Mouse (Mus musculus) C2C12 (cell line): ENCODE measurements around the gene Ces2b. TPM values are rescaled to one million over a fixed set of nuclear protein-coding genes. Genes with fewer than 3 reads are reported as not detected.

Experiments used
- H3K27me3 ChIP-seq: one replicate; pipeline ENCODE4 v1.6.1; 2011; ENCODE audit not compliant: control insufficient read depth, insufficient read depth, insufficient read length
- H3K36me3 ChIP-seq: one replicate; pipeline ENCODE4 v1.6.1; 2011; ENCODE audit not compliant: control insufficient read depth, insufficient read depth
- H3K4me3 ChIP-seq: one replicate; pipeline ENCODE4 v1.5.1; 2011; ENCODE audit warnings: mild to moderate bottlenecking, control low read depth; ENCODE audit not compliant: poor library complexity, insufficient read depth, severe bottlenecking
- H3K79me2 ChIP-seq: one replicate; pipeline ENCODE4 v1.6.1; 2011; ENCODE audit not compliant: control insufficient read depth, insufficient read depth
- H3K79me3 ChIP-seq: one replicate; pipeline ENCODE4 v1.6.1; 2011; ENCODE audit warnings: low read depth, control low read depth
- H3ac ChIP-seq: one replicate; pipeline ENCODE3; 2011; ENCODE audit warnings: low read depth; ENCODE audit not compliant: control insufficient read depth, insufficient read length
- CEBPB ChIP-seq: IDR thresholded peaks from one replicate; pipeline ENCODE4 v1.6.1; 2011; ENCODE audit warnings: low read depth, mild to moderate bottlenecking, control low read depth, moderate library complexity
- CTCF ChIP-seq: IDR thresholded peaks from one replicate; pipeline ENCODE4 v1.5.1; 2011; ENCODE audit not compliant: control insufficient read depth, insufficient read depth, insufficient read length
- FOSL1 ChIP-seq: IDR thresholded peaks from one replicate; pipeline ENCODE4 v1.8.0; 2011; ENCODE audit warnings: mild to moderate bottlenecking, low read length; ENCODE audit not compliant: poor library complexity, insufficient read depth, severe bottlenecking
- MAX ChIP-seq: IDR thresholded peaks from one replicate; pipeline ENCODE4 v1.6.1; 2011; ENCODE audit warnings: mild to moderate bottlenecking, control low read depth
- MYOD1 ChIP-seq: IDR thresholded peaks from one replicate; pipeline ENCODE4 v1.6.1; 2011; ENCODE audit warnings: low read depth; ENCODE audit not compliant: control insufficient read depth, insufficient read length
- MYOG ChIP-seq: IDR thresholded peaks from one replicate; pipeline ENCODE4 v1.6.1; 2011; ENCODE audit not compliant: control insufficient read depth, insufficient read length; ENCODE audit errors: extremely low read depth
- USF1 ChIP-seq: IDR thresholded peaks from one replicate; pipeline ENCODE4 v1.6.1; 2011; ENCODE audit warnings: low read depth, mild to moderate bottlenecking, control low read depth, moderate library complexity
- long read RNA-seq, 2 experiments: library from polyadenylated mRNA; unstranded; transcript quantifications; one replicate each; pipeline ENCODE4 v2.0.0; 2019 to 2020
- polyA plus RNA-seq: library from polyadenylated mRNA; unstranded; fragments of >200 nt; fragmentation: generic; extraction: Trizol; gene quantifications from one replicate; pipeline ENCODE4 v1.2.1, GENCODE M21; 2012; ENCODE audit warnings: missing spikeins

Gene Ces2b
- not detected for polyA plus RNA-seq
- long read RNA-seq, experiment 1 = 0 reads
- long read RNA-seq, experiment 2 = 0 reads

DNA sequence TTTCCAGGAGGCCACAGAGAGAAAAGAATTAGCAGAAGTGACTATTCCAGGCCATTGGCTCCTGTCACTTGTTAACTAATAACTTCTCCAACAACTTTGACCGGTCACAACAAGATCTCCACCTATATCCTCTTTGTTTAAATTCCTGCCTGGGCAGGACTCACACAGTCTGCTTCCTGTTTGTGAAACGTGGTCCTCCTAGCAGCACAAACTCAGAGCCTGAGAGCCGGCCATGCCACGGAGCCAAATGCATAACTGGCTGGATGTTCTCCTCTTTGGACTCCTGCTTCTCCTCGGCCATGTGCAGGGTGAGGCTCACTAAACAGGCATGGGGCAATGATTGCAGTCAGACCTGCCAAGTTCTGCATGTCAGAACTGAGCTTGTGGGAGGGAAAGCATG lies at the start of gene Ces2b:
Ces2b (plus strand) TSS at position 133 of the 400 bp plus-strand sequence.
- H3K79me3 ChIP-seq = no peaks in the 10 kb centered on the region
- no peaks in the 10 kb centered on the region for H3K27me3 ChIP-seq
- TF ChIP-seq MAX (no peak), CTCF (no peak), FOSL1 (no peak), CEBPB (no peak), MYOD1 (no peak), MYOG (no peak), USF1 (no peak)
- H3K36me3 ChIP-seq = no peaks in the 10 kb centered on the region
- H3ac ChIP-seq = no peak within 1 kb of the TSS
- no peaks in the 10 kb centered on the region for H3K79me2 ChIP-seq
- H3K4me3 ChIP-seq = no peak within 1 kb of the TSS

DNA sequence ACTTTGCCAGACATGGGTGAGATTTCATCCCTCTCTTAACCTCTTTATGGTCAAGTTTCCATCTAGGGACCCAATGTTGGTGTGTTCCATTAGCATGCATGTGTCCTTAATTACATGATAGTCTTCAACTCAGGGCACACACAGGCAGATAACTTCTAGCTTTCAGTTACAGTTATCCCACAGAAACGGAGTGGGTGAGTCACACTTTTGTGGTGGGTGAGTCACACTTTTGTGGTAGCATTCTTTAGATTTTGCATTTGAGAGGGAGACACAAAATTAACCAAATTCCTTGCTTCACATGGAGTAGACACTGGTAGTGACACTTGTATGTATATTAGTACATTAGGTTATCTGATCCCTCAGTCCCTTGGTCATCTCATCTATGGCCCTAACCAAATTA lies 44.3 kb upstream of the Ces2b start:
- Histone ChIP-seq H3K79me3 (no peaks in the 10 kb centered on the region), H3ac (no peak overlapping the region), H3K27me3 (no peaks in the 10 kb centered on the region), H3K79me2 (no peaks in the 10 kb centered on the region), H3K36me3 (no peaks in the 10 kb centered on the region), H3K4me3 (no peak overlapping the region)
- no peak for TF ChIP-seq MAX
- peak; percentile 93 for TF ChIP-seq FOSL1
- no peak for TF ChIP-seq MYOG
- peak; percentile 3 for TF ChIP-seq CEBPB
- TF ChIP-seq USF1 = no peak
- no peak for TF ChIP-seq CTCF
- no peak for TF ChIP-seq MYOD1

DNA sequence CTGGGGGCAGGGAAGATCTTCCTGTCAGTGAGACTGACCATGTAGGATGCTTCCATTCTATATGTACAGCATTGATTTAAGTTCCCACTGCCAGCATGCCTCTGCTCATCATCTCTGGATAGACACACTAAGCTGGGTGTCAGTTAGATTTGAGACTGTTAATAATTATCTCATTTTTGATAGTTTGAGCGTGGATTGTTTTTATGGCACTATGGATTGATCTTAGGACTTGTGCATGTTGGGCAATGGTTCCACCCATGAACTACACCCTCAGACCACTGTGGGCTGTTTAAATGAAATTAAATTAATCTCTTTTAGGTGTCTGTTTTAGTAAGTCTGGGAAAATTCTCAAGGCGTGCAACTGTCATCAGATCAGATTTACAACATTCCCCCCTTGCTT lies 42.4 kb upstream of the Ces2b start:
- no peaks in the 10 kb centered on the region for H3K27me3 ChIP-seq
- H3K79me2 ChIP-seq = no peaks in the 10 kb centered on the region
- H3K36me3 ChIP-seq = no peaks in the 10 kb centered on the region
- H3ac ChIP-seq = no peak overlapping the region
- no peak overlapping the region for H3K4me3 ChIP-seq
- H3K79me3 ChIP-seq = no peaks in the 10 kb centered on the region
- TF ChIP-seq MAX (no peak), CTCF (no peak), CEBPB (no peak), USF1 (no peak), MYOG (no peak), FOSL1 (no peak), MYOD1 (no peak)

DNA sequence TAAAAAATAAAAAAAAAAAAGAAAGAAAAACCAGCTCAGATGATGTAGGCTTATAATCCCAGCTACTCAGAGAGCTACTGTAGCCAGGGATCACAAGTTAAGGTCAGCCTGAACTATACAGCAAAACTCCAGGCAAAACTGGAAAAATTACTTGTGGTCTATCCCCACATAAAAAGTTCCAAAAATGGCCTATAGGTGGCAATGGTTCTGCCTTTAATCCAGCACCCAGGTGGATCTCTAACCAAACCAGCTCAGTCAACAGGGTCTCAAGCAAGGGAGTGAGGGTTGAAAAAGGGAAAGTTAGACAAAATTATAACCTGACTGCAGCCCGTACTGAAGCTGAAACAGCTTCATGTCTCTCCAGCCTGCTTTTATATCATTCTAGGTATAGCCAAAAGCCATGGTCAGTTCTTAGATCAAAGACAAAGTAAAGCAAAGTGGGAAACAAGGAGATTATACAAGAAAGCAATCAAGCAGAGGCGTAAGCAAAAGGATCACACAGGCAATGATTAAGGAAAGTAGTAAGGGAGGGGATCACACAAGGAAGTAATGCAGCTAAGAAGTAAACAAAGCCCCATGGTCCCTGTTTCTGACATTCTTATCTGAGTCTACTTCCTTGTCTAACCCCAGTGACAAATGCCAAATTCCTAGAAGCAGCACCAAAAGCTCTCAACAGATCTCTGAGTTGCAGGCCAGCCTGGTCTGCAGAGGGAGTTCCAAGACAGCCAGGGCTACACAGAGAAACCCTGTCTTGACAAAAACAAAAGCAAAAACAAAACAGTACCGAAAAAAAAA lies 41.3 kb upstream of the Ces2b start:
- no peak overlapping the region for H3K4me3 ChIP-seq
- TF ChIP-seq CTCF = no peak
- TF ChIP-seq MYOG = no peak
- TF ChIP-seq MYOD1 = no peak

DNA sequence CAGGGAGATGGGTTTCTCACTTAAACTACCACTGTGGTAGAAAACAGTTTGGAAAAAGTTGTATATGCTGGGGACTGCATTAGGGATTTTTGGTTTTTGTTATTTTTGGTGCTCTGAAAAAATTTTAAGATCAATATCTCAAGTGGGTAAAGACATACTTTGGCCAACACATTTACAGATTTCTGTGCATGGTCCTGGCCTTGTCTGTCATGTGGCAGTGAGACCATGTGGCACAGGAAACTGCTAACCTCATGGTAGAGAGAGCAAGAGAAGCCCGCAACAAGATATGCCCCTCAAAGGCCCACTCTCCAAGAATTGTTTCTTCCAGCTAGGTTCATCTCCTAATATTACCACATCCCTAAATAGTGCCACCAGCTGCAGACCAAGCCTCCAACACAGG lies 32.0 kb upstream of the Ces2b start:
- Histone ChIP-seq H3K27me3 (peaks cover 3% of the 10 kb centered on the region), H3ac (no peak overlapping the region), H3K4me3 (no peak overlapping the region), H3K79me3 (no peaks in the 10 kb centered on the region), H3K79me2 (no peaks in the 10 kb centered on the region), H3K36me3 (no peaks in the 10 kb centered on the region)
- TF ChIP-seq CEBPB (no peak), MYOD1 (no peak), FOSL1 (no peak), CTCF (no peak), USF1 (no peak), MYOG (no peak), MAX (no peak)

More for the DNA sequence above, 41.3 kb upstream of the Ces2b start:
- Histone ChIP-seq H3K79me3 (no peaks in the 10 kb centered on the region), H3K27me3 (peaks cover under 1% of the 10 kb centered on the region), H3K36me3 (no peaks in the 10 kb centered on the region), H3ac (no peak overlapping the region), H3K79me2 (no peaks in the 10 kb centered on the region)
